Mouse (Mus musculus) kidney, postnatal 4 days (tissue): ENCODE measurements at regions not wholly inside any gene's neighbourhood (a gene's known extent, or its start where the extent isn't known, plus 50 kb on each side); places are given as distances from the start of the nearest gene placed in this dataset.

ENCODE experiments used
- DNase-seq, 2 experiments: peaks; one replicate each; pipeline ENCODE4 v3.0.0; 2021; ENCODE audit warnings: mixed read lengths in 2 of 2

GRCm38 (mm10) chr16:5455352-5455965 lies 199.7 kb upstream of the Eef2kmt start:
- no peak for DNase-seq

GRCm38 (mm10) chr16:5454243-5454642 lies 198.5 kb upstream of the Eef2kmt start:
- no peak for DNase-seq

GRCm38 (mm10) chr16:5452971-5453370 lies 197.2 kb upstream of the Eef2kmt start:
- no peak for DNase-seq

GRCm38 (mm10) chr16:5445776-5446175 lies 190.0 kb upstream of the Eef2kmt start:
- no peak for DNase-seq

GRCm38 (mm10) chr16:5444785-5445184 lies 189.0 kb upstream of the Eef2kmt start:
- no peak for DNase-seq

- no peak for DNase-seq
Observed at GRCm38 (mm10) chr16:5439717-5440116, 183.9 kb upstream of the Eef2kmt start.

GRCm38 (mm10) chr16:5438405-5438804 lies 182.6 kb upstream of the Eef2kmt start:
- DNase-seq, result no peak

- no peak for DNase-seq
Observed at GRCm38 (mm10) chr16:5431689-5432088, 175.9 kb upstream of the Eef2kmt start.

- no peak for DNase-seq
Observed at GRCm38 (mm10) chr16:5431111-5431510, 175.3 kb upstream of the Eef2kmt start.

GRCm38 (mm10) chr16:5429466-5429865 lies 173.7 kb upstream of the Eef2kmt start:
- DNase-seq, result peak; percentile 4 to 15

- no peak for DNase-seq
Observed at GRCm38 (mm10) chr16:5425908-5426307, 170.1 kb upstream of the Eef2kmt start.

GRCm38 (mm10) chr16:5422041-5422440 lies 166.3 kb upstream of the Eef2kmt start:
- no peak for DNase-seq

- DNase-seq, result no peak
Observed at GRCm38 (mm10) chr16:5421591-5421990, 165.8 kb upstream of the Eef2kmt start.

- no peak for DNase-seq
Observed at GRCm38 (mm10) chr16:5419467-5419866, 163.7 kb upstream of the Eef2kmt start.

GRCm38 (mm10) chr16:5418462-5419197 lies 162.8 kb upstream of the Eef2kmt start:
- peak; percentile 25 to 32 for DNase-seq

- DNase-seq, result no peak
Observed at GRCm38 (mm10) chr16:5415310-5415709, 159.5 kb upstream of the Eef2kmt start.

- no peak for DNase-seq
Observed at GRCm38 (mm10) chr16:5411819-5412385, 156.1 kb upstream of the Eef2kmt start.

GRCm38 (mm10) chr16:5406711-5407110 lies 150.9 kb upstream of the Eef2kmt start:
- peak; percentile 89 to 91 for DNase-seq

- no peak for DNase-seq
Observed at GRCm38 (mm10) chr16:5393336-5393735, 137.6 kb upstream of the Eef2kmt start.

GRCm38 (mm10) chr16:5382930-5383329 lies 127.1 kb upstream of the Eef2kmt start:
- DNase-seq, result no peak

GRCm38 (mm10) chr16:5382228-5382884 lies 126.6 kb upstream of the Eef2kmt start:
- DNase-seq, result peak in 1 of 2 experiments; percentile 26

GRCm38 (mm10) chr16:5380626-5381025 lies 124.8 kb upstream of the Eef2kmt start:
- DNase-seq, result no peak

GRCm38 (mm10) chr16:5377001-5377400 lies 121.2 kb upstream of the Eef2kmt start:
- no peak for DNase-seq
